Mouse (Mus musculus) spleen, postnatal 0 days (tissue): ENCODE measurements around the gene Lgals12. TPM values are rescaled to one million over a fixed set of nuclear protein-coding genes. Genes with fewer than 3 reads are reported as not detected.

ENCODE experiments used
- polyA plus RNA-seq: library from polyadenylated mRNA; unstranded; fragments of >200 nt; fragmentation: Nextera tagmentation; extraction: Ambion mirVana; gene quantifications from 2 replicates; pipeline ENCODE4 v1.2.1, GENCODE M21; 2015

Lgals12 gene
- not detected in 2 replicates for polyA plus RNA-seq

GRCm38 (mm10) chr19:7606801-7607689 is at the start of gene Lgals12:
Gene Lgals12 (minus strand): TSS chr19:7607193.

GRCm38 (mm10) chr19:7611942-7612757 is 5.2 kb upstream of the Lgals12 start, which contains the start of gene Hrasls5:
Gene Hrasls5 (plus strand): TSS chr19:7612541.

DNA sequence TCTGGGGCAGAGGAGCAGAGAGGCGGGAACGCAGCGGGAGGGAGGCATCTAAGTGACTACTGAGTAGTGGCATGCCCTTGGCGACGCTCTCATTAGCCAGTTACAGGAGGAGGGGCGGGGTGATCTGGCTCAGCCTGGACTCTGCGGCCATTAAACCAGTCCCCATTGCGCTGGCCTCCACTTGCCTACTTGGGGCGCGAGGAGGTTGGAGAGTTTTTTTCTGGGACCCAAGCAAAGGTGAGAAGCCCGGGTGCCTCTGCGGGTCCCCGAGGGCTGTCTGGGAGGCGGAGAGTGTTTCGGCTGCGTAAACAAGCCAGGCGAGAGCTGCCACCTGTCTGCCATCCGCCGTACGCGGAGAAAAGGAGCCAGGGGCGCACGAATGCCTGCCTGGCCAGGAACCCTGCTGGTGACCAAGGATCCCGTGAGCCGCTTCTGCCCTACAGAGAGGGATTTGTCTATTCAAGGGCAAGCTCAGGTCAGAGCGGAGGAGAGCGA is 49.6 kb downstream of the Lgals12 start, which contains the start of gene Pla2g16:
TSS of gene Pla2g16 (plus strand) at position 132 of the 495 bp plus-strand sequence.

Other genes with a start within 250 kb of the Lgals12 start
- 7.6 and 10.6 TPM in 2 replicates for gene Spindoc, start 224.2 kb downstream of the Lgals12 start, polyA plus RNA-seq
- gene 2700081O15Rik, start 189.6 kb downstream of the Lgals12 start, polyA plus RNA-seq = 2.4 and 3.1 TPM in 2 replicates
- 70.4 and 79.1 TPM in 2 replicates for gene Rtn3, start 123.9 kb downstream of the Lgals12 start, polyA plus RNA-seq
- 13.7 and 14.1 TPM in 2 replicates for gene Atl3, start 113.2 kb downstream of the Lgals12 start, polyA plus RNA-seq
- gene Pla2g16, start 49.7 kb downstream of the Lgals12 start, polyA plus RNA-seq = 31.0 and 36.0 TPM in 2 replicates
- gene Hrasls5, start 5.3 kb upstream of the Lgals12 start, polyA plus RNA-seq = not detected in 2 replicates
- not detected in 2 replicates for gene Slc22a19, start 104.1 kb upstream of the Lgals12 start, polyA plus RNA-seq
- not detected in 2 replicates for gene Slc22a26, start 195.5 kb upstream of the Lgals12 start, polyA plus RNA-seq